Mouse (Mus musculus): ENCODE measurements around the gene Xpnpep1. TPM values are rescaled to one million over a fixed set of nuclear protein-coding genes. Genes with fewer than 3 reads are reported as not detected.

Xpnpep1 gene
- polyA plus RNA-seq, 1 experiment from 2014 or later = 150 TPM

DNA sequence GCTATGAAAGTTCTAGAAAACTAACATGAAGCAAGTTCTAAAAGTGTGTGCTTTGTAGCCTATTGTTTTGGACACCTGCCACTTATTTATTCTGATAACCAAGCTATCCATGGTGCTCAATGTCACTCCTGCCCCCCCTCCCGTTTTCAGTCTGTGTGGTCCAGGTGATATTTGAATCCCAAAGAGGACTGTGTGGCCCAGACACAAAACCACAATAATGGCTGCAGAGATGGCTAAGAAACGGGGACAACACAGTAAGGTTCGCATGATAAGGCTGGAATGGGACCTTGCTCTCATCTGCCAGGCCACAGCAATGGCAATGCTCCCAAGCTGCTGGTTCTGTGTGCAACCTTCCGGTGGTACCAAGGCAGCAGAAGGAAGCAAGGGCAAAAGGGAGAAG lies 1.6 kb upstream of the Xpnpep1 start:
- DNase-seq (ENCODE audit: low spot score) (no peak), ATAC-seq (replicated peaks; ENCODE audit: low FRiP score) (no peak)
- Histone ChIP-seq H3K9me3 (ENCODE audit: control insufficient read depth, low read length) (no peaks in the 10 kb centered on the region), H3K27me3 (ENCODE audit: control insufficient read depth, insufficient read depth, low read length) (no peaks in the 10 kb centered on the region), H3K27ac (ENCODE audit: low read depth, low read length) (no peak overlapping the region), H3K4me3 (ENCODE audit: low read depth, low read length) (no peak overlapping the region), H3K4me1 (replicated peaks; ENCODE audit: control insufficient read depth, insufficient read depth, low read length) (peaks cover 4% of the 10 kb centered on the region; the same call in 1 of the 2 replicates), H3K4me2 (ENCODE audit: low read depth, low read length, severe bottlenecking) (no peak overlapping the region), H3K36me3 (ENCODE audit: control insufficient read depth, insufficient read depth, low read length) (no peaks in the 10 kb centered on the region), H3K9ac (ENCODE audit: low read length) (no peak overlapping the region)
- 76% methylated on average over 4 of the region's 4 CpGs for WGBS

- H3K27ac ChIP-seq (ENCODE audit: low read depth, low read length) = no peak overlapping the region
- peaks cover 4% of the 10 kb centered on the region; the same call in 1 of the 2 replicates for H3K4me1 ChIP-seq (replicated peaks; ENCODE audit: control insufficient read depth, insufficient read depth, low read length)
- 90% methylated on average over 5 of the region's 5 CpGs for WGBS
- no peaks in the 10 kb centered on the region for H3K27me3 ChIP-seq (ENCODE audit: control insufficient read depth, insufficient read depth, low read length)
- H3K4me2 ChIP-seq (ENCODE audit: low read depth, low read length, severe bottlenecking) = no peak overlapping the region
- no peaks in the 10 kb centered on the region for H3K36me3 ChIP-seq (ENCODE audit: control insufficient read depth, insufficient read depth, low read length)
- H3K4me3 ChIP-seq (ENCODE audit: low read depth, low read length) = no peak overlapping the region
- no peaks in the 10 kb centered on the region for H3K9me3 ChIP-seq (ENCODE audit: control insufficient read depth, low read length)
- no peak for ATAC-seq (replicated peaks; ENCODE audit: low FRiP score)
- DNase-seq (ENCODE audit: low spot score) = no peak
- no peak overlapping the region for H3K9ac ChIP-seq (ENCODE audit: low read length)
Observed at GRCm38 (mm10) chr19:53041133-53041510, 1.1 kb upstream of the Xpnpep1 start.

DNA sequence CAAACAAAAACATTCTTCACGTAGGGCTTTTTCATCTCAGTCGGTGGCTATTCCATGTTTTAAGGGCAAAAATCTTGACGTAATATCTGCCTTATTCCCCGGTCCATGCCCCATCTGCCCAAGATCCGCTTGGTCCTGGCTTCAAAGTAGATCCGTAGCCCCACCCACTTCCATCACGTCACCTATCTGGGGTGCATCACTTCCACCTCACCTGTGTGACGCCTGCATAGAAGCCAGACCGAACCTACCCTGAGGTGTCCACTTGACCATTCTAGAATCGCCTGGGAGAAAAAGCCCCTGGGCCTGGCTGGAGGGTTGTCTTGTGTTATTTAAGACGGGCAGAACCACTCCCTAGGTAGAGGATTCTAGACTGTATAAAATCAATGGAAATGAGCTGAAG lies 924 bp downstream of the Xpnpep1 start:
- ATAC-seq (replicated peaks; ENCODE audit: low FRiP score) (peak; percentile 38), DNase-seq (ENCODE audit: low spot score) (no peak)
- WGBS = 28% methylated on average over 11 of the region's 11 CpGs
- Histone ChIP-seq H3K36me3 (ENCODE audit: control insufficient read depth, insufficient read depth, low read length) (no peaks in the 10 kb centered on the region), H3K4me2 (ENCODE audit: low read depth, low read length, severe bottlenecking) (peak overlapping the region; percentile 56), H3K9ac (ENCODE audit: low read length) (peak overlapping the region; percentile 45; the same call in 1 of the 2 replicates), H3K4me1 (replicated peaks; ENCODE audit: control insufficient read depth, insufficient read depth, low read length) (peaks cover 4% of the 10 kb centered on the region; the same call in 1 of the 2 replicates), H3K4me3 (ENCODE audit: low read depth, low read length) (peak overlapping the region; percentile 87), H3K9me3 (ENCODE audit: control insufficient read depth, low read length) (no peaks in the 10 kb centered on the region), H3K27ac (ENCODE audit: low read depth, low read length) (no peak overlapping the region), H3K27me3 (ENCODE audit: control insufficient read depth, insufficient read depth, low read length) (no peaks in the 10 kb centered on the region)

DNA sequence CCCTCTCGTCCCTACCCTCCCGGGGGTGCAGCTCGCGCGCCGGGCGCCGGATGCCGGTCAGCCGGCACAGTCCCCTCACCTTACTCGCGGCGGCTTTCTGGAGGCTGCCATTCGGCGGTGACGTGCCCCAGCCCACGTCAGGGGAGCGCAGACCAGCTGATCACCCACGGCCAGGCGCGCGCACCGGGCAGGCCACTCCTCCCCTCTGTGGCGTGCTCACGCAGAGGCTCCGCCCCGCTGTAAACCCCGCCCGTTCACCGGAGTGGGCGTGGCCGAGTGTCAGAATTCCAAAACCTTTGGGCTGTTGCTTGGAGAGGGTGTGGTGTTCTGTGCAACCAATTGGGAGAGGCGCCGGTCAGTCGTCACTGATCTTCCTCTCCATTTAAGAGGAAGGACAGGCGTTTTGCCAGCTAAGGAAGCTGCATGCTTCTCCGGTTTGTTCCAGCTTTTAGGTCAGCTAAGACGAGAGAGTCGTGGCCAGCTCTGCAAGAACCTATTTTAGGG lies 1.5 kb downstream of the Xpnpep1 start:
- under 1% methylated on average over 39 of the region's 39 CpGs for WGBS
- Histone ChIP-seq H3K9me3 (ENCODE audit: control insufficient read depth, low read length) (no peaks in the 10 kb centered on the region), H3K27ac (ENCODE audit: low read depth, low read length) (peak overlapping the region; percentile 58; the same call in 1 of the 2 replicates), H3K9ac (ENCODE audit: low read length) (peak overlapping the region; percentile 94), H3K27me3 (ENCODE audit: control insufficient read depth, insufficient read depth, low read length) (no peaks in the 10 kb centered on the region), H3K4me3 (ENCODE audit: low read depth, low read length) (peak overlapping the region; percentile 87), H3K4me1 (replicated peaks; ENCODE audit: control insufficient read depth, insufficient read depth, low read length) (peaks cover 4% of the 10 kb centered on the region; the same call in 1 of the 2 replicates), H3K4me2 (ENCODE audit: low read depth, low read length, severe bottlenecking) (peak overlapping the region; percentile 56), H3K36me3 (ENCODE audit: control insufficient read depth, insufficient read depth, low read length) (no peaks in the 10 kb centered on the region)
- ATAC-seq (replicated peaks; ENCODE audit: low FRiP score) (peak; percentile 99), DNase-seq (ENCODE audit: low spot score) (peak; percentile 99)

DNA sequence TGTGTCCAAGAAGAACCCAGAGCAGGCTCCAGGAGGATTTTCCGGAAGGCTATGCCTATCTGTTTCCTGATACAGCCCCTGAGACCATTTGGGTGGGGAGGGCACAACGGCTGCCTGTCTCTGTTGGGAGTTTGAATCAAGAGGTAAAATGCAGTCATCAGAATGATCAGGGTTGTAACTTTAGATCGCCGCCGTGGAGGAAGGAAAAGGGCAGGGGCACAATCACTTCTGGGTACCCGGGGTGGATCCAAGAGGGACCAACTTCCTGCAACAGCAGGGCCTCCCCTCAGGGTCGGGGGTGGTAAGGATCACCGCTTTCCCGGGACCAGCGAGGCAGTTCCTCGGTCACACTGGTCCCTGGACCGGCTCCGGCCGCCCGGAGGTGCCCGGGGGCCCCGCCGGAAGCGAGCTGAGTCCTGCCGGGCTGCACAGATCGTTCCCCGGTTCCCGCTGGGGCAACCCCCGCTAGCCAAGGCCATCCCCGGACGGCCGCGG lies 2.0 kb downstream of the Xpnpep1 start:
- Histone ChIP-seq H3K9ac (ENCODE audit: low read length) (peak overlapping the region; percentile 94), H3K27me3 (ENCODE audit: control insufficient read depth, insufficient read depth, low read length) (no peaks in the 10 kb centered on the region), H3K9me3 (ENCODE audit: control insufficient read depth, low read length) (no peaks in the 10 kb centered on the region), H3K36me3 (ENCODE audit: control insufficient read depth, insufficient read depth, low read length) (no peaks in the 10 kb centered on the region), H3K4me2 (ENCODE audit: low read depth, low read length, severe bottlenecking) (peak overlapping the region; percentile 56), H3K27ac (ENCODE audit: low read depth, low read length) (peak overlapping the region; percentile 58; the same call in 1 of the 2 replicates), H3K4me1 (replicated peaks; ENCODE audit: control insufficient read depth, insufficient read depth, low read length) (peaks cover 4% of the 10 kb centered on the region; the same call in 1 of the 2 replicates), H3K4me3 (ENCODE audit: low read depth, low read length) (peak overlapping the region; percentile 87)
- ATAC-seq (replicated peaks; ENCODE audit: low FRiP score) = no peak; the same call in 1 of the 2 replicates
- whole genome bisulfite sequencing = under 1% methylated on average over 28 of the region's 28 CpGs
- no peak for DNase-seq (ENCODE audit: low spot score)

- H3K4me2 ChIP-seq (ENCODE audit: low read depth, low read length, severe bottlenecking) = no peak overlapping the region
- no peak overlapping the region for H3K27ac ChIP-seq (ENCODE audit: low read depth, low read length)
- H3K9ac ChIP-seq (ENCODE audit: low read length) = no peak overlapping the region
- H3K27me3 ChIP-seq (ENCODE audit: control insufficient read depth, insufficient read depth, low read length) = no peaks in the 10 kb centered on the region
- ATAC-seq (replicated peaks; ENCODE audit: low FRiP score) = no peak
- WGBS = 92% methylated on average over 10 of the region's 10 CpGs
- DNase-seq (ENCODE audit: low spot score) = no peak
- peaks cover 4% of the 10 kb centered on the region; the same call in 1 of the 2 replicates for H3K4me1 ChIP-seq (replicated peaks; ENCODE audit: control insufficient read depth, insufficient read depth, low read length)
- H3K9me3 ChIP-seq (ENCODE audit: control insufficient read depth, low read length) = no peaks in the 10 kb centered on the region
- H3K4me3 ChIP-seq (ENCODE audit: low read depth, low read length) = no peak overlapping the region
- no peaks in the 10 kb centered on the region; the same call in 1 of the 2 replicates for H3K36me3 ChIP-seq (ENCODE audit: control insufficient read depth, insufficient read depth, low read length)
Observed at GRCm38 (mm10) chr19:53033159-53033943, 6.7 kb downstream of the Xpnpep1 start.

GRCm38 (mm10) chr19:53032647-53033046 lies 7.4 kb downstream of the Xpnpep1 start:
- ATAC-seq (replicated peaks; ENCODE audit: low FRiP score) = no peak
- H3K9me3 ChIP-seq (ENCODE audit: control insufficient read depth, low read length) = no peaks in the 10 kb centered on the region
- H3K9ac ChIP-seq (ENCODE audit: low read length) = no peak overlapping the region
- no peaks in the 10 kb centered on the region for H3K27me3 ChIP-seq (ENCODE audit: control insufficient read depth, insufficient read depth, low read length)
- H3K4me3 ChIP-seq (ENCODE audit: low read depth, low read length) = no peak overlapping the region
- H3K27ac ChIP-seq (ENCODE audit: low read depth, low read length) = no peak overlapping the region
- no peak overlapping the region for H3K4me2 ChIP-seq (ENCODE audit: low read depth, low read length, severe bottlenecking)
- DNase-seq (ENCODE audit: low spot score) = no peak
- no peaks in the 10 kb centered on the region; the same call in 1 of the 2 replicates for H3K36me3 ChIP-seq (ENCODE audit: control insufficient read depth, insufficient read depth, low read length)
- peaks cover 4% of the 10 kb centered on the region; the same call in 1 of the 2 replicates for H3K4me1 ChIP-seq (replicated peaks; ENCODE audit: control insufficient read depth, insufficient read depth, low read length)
- 88% methylated on average over 3 of the region's 3 CpGs for WGBS

- H3K9me3 ChIP-seq (ENCODE audit: control insufficient read depth, low read length) = no peaks in the 10 kb centered on the region
- no peak overlapping the region for H3K4me3 ChIP-seq (ENCODE audit: low read depth, low read length)
- no peak overlapping the region for H3K27ac ChIP-seq (ENCODE audit: low read depth, low read length)
- ATAC-seq (replicated peaks; ENCODE audit: low FRiP score) = no peak
- no peak overlapping the region for H3K4me2 ChIP-seq (ENCODE audit: low read depth, low read length, severe bottlenecking)
- H3K9ac ChIP-seq (ENCODE audit: low read length) = no peak overlapping the region
- WGBS = 90% methylated on average over 8 of the region's 8 CpGs
- no peaks in the 10 kb centered on the region for H3K4me1 ChIP-seq (replicated peaks; ENCODE audit: control insufficient read depth, insufficient read depth, low read length)
- no peaks in the 10 kb centered on the region; the same call in 1 of the 2 replicates for H3K36me3 ChIP-seq (ENCODE audit: control insufficient read depth, insufficient read depth, low read length)
- no peak for DNase-seq (ENCODE audit: low spot score)
- no peaks in the 10 kb centered on the region for H3K27me3 ChIP-seq (ENCODE audit: control insufficient read depth, insufficient read depth, low read length)
Observed at GRCm38 (mm10) chr19:53031957-53032371, 8.1 kb downstream of the Xpnpep1 start.

Data from forebrain, embryonic 11.5 days (tissue).